Mouse (Mus musculus) cerebellum, adult (tissue): ENCODE results near the gene Slc10a6.

Experiments used
- ATAC-seq: cut with Nextera tagmentation; 2 replicates; pipeline ENCODE4 v1.9.2; 2017; ENCODE audit warnings: mild to moderate bottlenecking, moderate library complexity, mixed read lengths; ENCODE audit not compliant: insufficient number of reproducible peaks, low FRiP score, low TSS enrichment

The Slc10a6 gene

DNA sequence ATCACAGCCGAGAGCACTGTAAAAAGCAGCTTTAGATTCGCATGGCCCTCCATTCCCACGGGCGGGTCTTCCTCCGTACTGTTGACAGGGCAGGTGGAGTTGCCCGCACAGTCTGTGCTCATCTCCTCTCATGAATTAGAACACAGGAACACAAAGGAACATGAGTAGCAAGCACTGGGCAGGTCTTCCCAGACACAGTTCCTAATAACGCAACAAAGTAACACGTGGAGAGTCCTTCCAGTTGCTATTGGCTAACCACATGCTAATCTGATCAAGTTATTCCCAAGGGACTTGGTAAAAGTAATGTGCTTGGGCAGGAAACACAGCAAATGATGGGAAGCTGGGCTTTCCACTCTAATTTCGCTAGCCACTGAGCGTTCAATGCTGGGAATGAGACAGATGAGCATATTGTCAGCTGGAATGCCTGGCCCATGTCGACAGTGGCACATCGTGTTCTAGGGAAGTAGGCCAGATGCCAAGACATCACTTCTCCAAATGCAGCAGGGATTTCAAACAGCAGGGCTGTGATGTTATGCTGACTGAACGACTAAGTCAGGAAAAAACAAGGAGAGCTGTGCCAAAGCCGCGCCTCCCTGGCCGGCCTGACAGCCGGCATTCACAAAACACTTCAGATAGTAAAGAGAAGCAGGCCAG is at the start of gene Slc10a6:
Slc10a6 (minus strand) TSS at position 293 of the 654 bp plus-strand sequence.
- no peak for ATAC-seq

GRCm38 (mm10) chr5:103678974-103679373 is 49.8 kb upstream of the Slc10a6 start:
- no peak for ATAC-seq

DNA sequence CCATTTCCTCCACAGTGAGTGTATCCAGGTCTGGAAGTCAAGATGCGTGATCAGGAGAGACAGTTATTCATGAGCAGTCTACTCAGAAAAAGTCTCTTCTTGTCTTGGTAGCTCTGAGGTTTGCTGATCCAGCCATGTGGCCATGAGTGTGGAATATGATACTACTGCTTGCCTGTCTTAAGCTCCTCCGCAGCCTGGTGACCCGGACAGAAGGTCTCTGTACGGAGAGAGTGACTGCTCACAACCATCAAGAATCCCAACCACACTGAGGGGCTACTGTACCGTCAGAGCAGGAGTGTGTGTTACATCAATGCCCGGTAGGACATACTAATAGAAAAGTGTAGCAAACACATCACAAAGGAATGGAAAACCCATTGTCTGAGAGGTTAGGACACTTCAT is 48.7 kb upstream of the Slc10a6 start:
- no peak for ATAC-seq

GRCm38 (mm10) chr5:103676289-103676881 is 47.2 kb upstream of the Slc10a6 start:
- no peak for ATAC-seq

DNA sequence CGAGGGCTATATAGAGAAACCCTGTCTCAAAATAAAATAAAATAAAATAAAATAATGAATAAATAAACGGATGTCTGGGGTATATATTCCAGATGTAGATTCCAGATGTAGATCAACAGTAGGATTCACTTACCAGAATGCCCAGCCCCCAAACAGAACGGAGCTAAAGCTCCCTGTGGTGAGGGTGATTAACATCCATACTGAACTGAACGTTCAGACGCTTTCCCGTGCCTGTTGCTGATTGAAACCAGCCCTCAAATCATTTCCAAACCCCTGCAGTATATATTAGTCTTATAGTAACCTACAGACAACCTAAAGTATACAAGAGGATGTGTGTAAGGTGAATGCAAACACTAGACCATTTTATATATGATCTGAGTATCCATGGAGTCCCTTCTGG is 45.3 kb upstream of the Slc10a6 start:
- no peak for ATAC-seq

DNA sequence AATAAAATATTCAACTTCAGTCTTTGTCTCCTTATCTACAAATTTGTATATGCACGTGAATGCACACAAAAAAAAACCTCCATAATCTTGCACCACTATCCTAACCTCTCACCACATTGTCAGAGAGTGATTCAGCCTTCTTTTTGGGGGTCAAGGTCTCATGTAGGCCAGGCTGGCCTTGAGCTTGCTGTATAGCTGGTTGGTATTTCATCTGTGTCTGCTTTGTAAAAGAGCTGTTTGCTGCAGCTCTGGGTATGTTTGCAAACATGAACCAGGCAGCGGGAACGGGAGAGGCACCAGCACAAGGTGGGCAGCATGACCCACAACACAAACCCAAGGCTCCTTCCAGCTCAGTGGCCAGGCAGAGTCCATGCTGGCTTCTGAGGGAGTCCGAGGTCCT is 44.4 kb upstream of the Slc10a6 start:
- no peak for ATAC-seq

- ATAC-seq: no peak
These were observed 42.7 kb upstream of the Slc10a6 start for GRCm38 (mm10) chr5:103671858-103672257.

GRCm38 (mm10) chr5:103665876-103666275 is 36.7 kb upstream of the Slc10a6 start:
- ATAC-seq: no peak

DNA sequence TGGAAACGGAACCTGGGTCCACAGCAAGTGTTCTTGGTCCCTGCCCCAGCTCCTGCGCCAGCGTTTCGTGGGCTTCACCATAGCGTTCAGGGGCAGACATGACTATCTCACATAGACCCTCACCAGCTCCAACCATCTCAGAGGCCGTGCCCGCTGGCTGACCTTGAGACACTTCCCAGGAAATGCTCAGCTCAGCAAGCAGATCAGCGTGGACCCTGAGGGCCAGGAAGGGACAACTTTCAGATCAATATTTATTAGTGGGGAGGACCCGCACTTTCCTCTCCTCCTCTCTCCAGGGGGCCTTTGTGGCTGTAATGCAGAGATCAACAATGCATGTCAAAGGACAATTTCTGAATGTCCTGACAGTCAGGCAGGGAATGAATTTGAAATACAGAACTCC is 35.7 kb upstream of the Slc10a6 start:
- ATAC-seq: no peak

DNA sequence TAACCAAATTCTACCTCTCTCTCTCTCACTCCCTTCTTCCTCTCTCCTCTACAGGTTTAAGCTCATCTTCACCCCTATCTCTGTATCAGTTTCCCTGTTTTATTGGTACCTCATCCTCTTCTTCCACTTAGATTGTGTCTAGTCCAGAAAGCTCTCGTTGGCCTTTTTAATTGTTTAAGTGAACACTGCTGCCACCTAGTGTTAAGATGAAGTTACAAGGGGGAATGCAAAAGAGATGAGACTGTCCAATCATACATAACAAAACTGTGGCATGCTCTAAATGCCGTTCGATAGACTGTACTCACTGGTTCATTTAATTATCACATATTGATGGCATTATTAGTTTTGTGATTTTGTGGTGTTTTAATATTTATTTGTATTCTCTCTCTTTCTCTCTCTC is 30.4 kb upstream of the Slc10a6 start:
- no peak for ATAC-seq

GRCm38 (mm10) chr5:103658921-103659320 is 29.7 kb upstream of the Slc10a6 start:
- ATAC-seq: no peak

DNA sequence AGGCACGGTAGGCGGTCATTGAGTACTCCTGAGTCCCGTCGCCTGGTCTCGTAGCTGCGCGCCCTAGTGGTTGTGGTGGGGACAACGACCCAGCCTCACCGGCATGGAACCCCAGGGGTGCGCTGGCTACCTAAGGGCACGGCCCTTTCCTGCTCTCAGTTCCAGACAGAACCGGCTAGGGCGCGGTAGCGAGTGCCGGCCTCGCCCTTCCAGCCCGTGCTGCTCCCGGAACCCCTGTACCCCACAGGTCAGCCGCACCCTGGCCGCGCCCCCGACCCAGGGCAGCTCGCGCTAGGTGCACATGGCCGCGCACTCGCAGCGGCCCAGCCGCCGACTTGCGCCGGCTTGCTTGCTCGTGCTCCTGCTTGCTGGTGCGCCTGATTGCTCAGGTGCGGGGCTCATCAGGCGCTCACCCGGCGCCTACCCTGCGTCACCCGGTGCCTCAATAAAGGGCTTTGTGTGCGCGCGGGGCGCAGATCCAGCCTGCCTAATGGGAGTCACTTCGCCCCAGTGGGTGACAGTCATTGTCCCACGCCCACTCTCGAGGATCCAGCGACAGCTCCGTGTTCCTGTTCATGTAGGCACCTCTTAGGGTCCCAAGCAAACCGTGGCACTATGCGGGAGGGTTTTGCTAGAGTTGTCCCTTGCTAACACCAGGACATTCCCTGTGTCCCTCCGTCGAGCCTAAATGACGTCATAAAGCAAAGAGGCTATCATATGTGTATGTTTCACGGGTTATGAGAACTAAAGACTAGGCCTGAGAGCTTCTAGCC is 26.3 kb upstream of the Slc10a6 start, which contains the start of gene 1700016H13Rik:
1700016H13Rik (minus strand) TSS at position 665 of the 773 bp plus-strand sequence.
- peak; percentile 20; the same call in 1 of the 2 replicates for ATAC-seq

GRCm38 (mm10) chr5:103654780-103655179 is 25.6 kb upstream of the Slc10a6 start:
- no peak for ATAC-seq

GRCm38 (mm10) chr5:103654225-103654624 is 25.0 kb upstream of the Slc10a6 start:
- no peak for ATAC-seq

GRCm38 (mm10) chr5:103647320-103647719 is 18.1 kb upstream of the Slc10a6 start:
- ATAC-seq: no peak

- no peak for ATAC-seq
These were observed 15.0 kb upstream of the Slc10a6 start for GRCm38 (mm10) chr5:103644167-103644566.

- ATAC-seq: no peak
These were observed 8.0 kb upstream of the Slc10a6 start for GRCm38 (mm10) chr5:103637162-103637561.

DNA sequence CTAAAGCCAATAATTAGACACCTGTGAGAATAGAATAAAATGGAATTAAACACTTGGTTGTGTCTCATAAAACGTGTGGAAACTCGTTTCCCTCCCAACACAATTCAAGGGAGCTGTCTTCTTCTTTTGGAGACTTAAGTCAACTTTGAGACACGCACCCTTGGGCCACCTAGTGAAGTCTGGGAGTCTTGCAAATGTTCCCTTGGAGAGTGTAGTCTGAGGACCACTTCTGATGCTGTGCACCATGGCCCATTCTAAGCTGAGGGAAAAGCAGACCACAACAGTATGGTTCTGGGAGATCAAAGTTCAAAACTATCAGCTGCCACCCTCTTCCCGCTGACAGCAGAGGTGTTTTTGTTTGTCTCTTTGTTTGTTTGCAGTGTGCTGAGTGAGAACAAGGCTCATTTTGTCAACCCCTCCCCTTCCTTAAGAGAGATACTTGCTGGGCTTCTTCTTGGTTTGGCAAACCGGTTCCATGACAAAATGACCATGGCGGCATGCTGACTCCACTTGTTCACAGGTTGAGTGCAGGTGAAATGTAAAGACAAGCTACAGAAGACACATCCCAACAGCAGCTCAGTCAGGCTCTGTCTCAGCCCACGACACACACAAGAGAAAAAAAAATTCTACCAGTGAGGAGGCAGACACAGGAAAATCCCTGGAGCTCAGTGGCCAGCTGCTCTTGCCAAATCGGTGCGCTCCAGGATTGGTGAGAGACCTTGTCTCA is 814 bp upstream of the Slc10a6 start:
- ATAC-seq: no peak

DNA sequence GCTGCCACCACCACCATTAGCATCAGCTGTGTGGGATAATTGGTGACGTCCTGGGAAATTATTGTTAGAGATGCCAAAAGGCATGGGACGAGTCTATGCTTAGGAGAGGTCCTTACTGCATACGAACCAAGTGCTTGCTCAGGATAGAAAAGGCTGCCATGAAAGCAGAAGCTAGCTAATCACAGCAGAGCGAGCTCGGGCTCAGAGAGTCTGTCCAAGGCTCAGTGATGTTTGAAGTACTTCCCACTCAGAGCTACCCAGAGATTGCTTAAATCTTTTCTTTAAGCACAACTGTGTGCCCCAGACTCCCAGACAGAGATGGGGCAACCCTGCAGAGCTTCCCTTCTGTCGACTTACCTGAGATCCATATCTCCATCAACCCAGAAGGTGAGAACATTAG is 704 bp downstream of the Slc10a6 start:
- no peak for ATAC-seq

- no peak for ATAC-seq
These were observed 4.4 kb downstream of the Slc10a6 start for GRCm38 (mm10) chr5:103624831-103625230.

DNA sequence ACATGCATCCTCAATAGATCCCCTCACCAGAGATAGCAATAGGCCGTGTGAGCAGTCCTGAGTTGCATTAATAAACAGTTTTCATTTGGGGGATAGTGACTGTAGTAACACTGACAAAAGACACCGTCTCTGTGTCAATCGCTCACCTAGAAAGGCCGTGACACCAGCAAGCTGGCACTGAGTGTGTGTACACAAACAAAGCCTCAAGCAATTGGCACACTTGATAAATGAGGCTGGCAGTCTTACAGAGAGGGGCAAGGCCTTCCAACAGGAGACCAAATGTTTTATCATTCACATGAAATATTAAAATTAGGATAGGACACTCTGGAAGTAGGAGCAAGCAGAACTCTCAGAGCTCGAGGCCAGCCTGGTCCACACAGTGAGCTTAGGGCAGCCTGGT is 6.9 kb downstream of the Slc10a6 start:
- ATAC-seq: no peak
